Mouse (Mus musculus) adrenal gland, postnatal 14 days (tissue): Measurements from ENCODE around the gene Cpsf3. TPM values are rescaled to one million over a fixed set of nuclear protein-coding genes. Genes with fewer than 3 reads are reported as not detected.
A peak's percentile ranks its signal among the peaks of the same experiment; 100 is the strongest.

Experiments used
- DNase-seq: peaks from one replicate; pipeline ENCODE4 v3.0.0; 2021; ENCODE audit warnings: mixed read lengths
- long read RNA-seq, 2 experiments: library from polyadenylated mRNA; stranded (forward); transcript quantifications; one replicate each; pipeline ENCODE4 v2.0.0; 2021
- total RNA-seq: library from RNA; stranded (reverse); gene quantifications from 2 replicates; pipeline ENCODE4 v1.2.3, GENCODE M21; 2021

The Cpsf3 gene
- total RNA-seq, result 63.3 and 77.7 TPM in 2 replicates
- long read RNA-seq, experiment 1, transcript Cpsf3-201 (18 exons, 2,499 nt), result major isoform, 93 of 112 reads
- long read RNA-seq, experiment 1, partial matches to known transcripts, result 9 of 112 reads
- long read RNA-seq, experiment 1, other reads (novel, unspliced or antisense), result 10 of 112 reads
- long read RNA-seq, experiment 2, transcript Cpsf3-201 (18 exons, 2,499 nt), result major isoform, 61 of 72 reads
- long read RNA-seq, experiment 2, partial matches to known transcripts, result 4 of 72 reads
- long read RNA-seq, experiment 2, other reads (novel, unspliced or antisense), result 7 of 72 reads

GRCm38 (mm10) chr12:21284761-21285441 is at the start of gene Cpsf3:
Cpsf3 (plus strand) TSS chr12:21285391.
- DNase-seq, result no peak

- no peak for DNase-seq
Observed at GRCm38 (mm10) chr12:21241965-21242364, 43.2 kb upstream of the Cpsf3 start.

- DNase-seq, result no peak
Observed at GRCm38 (mm10) chr12:21244375-21244960, 40.7 kb upstream of the Cpsf3 start.

GRCm38 (mm10) chr12:21247711-21248392 is 37.3 kb upstream of the Cpsf3 start:
- no peak for DNase-seq

- DNase-seq, result peak; percentile 36
Observed at GRCm38 (mm10) chr12:21260494-21261256, 24.5 kb upstream of the Cpsf3 start.

GRCm38 (mm10) chr12:21261521-21261920 is 23.7 kb upstream of the Cpsf3 start:
- DNase-seq, result no peak

- no peak for DNase-seq
Observed at GRCm38 (mm10) chr12:21263256-21263655, 21.9 kb upstream of the Cpsf3 start.

- DNase-seq, result peak; percentile 40
Observed at GRCm38 (mm10) chr12:21264241-21264640, 20.9 kb upstream of the Cpsf3 start.

- DNase-seq, result no peak
Observed at GRCm38 (mm10) chr12:21264970-21265369, 20.2 kb upstream of the Cpsf3 start.

- no peak for DNase-seq
Observed at GRCm38 (mm10) chr12:21265501-21265900, 19.7 kb upstream of the Cpsf3 start.

- DNase-seq, result peak; percentile 76
Observed at GRCm38 (mm10) chr12:21265946-21266783, 19.0 kb upstream of the Cpsf3 start.

GRCm38 (mm10) chr12:21266784-21267098 is 18.4 kb upstream of the Cpsf3 start:
- no peak for DNase-seq

- no peak for DNase-seq
Observed at GRCm38 (mm10) chr12:21268083-21268616, 17.0 kb upstream of the Cpsf3 start.

GRCm38 (mm10) chr12:21274446-21274845 is 10.7 kb upstream of the Cpsf3 start:
- no peak for DNase-seq

GRCm38 (mm10) chr12:21277352-21277864 is 7.8 kb upstream of the Cpsf3 start:
- DNase-seq, result no peak

GRCm38 (mm10) chr12:21285508-21286242 is 484 bp downstream of the Cpsf3 start:
- no peak for DNase-seq

GRCm38 (mm10) chr12:21286243-21286622 is 1.0 kb downstream of the Cpsf3 start, which contains the start of gene Itgb1bp1:
Itgb1bp1 (minus strand) TSS chr12:21286284.
- DNase-seq, result peak; percentile 99

GRCm38 (mm10) chr12:21286712-21287650 is 1.8 kb downstream of the Cpsf3 start:
- DNase-seq, result peak; percentile 32
